Mouse (Mus musculus) E14TG2a.4 (cell line): ENCODE results near the gene Sdhc.

ENCODE experiments used
- CTCF ChIP-seq: conservative IDR thresholded peaks from 2 replicates; pipeline ENCODE4 v1.5.1; 2014; ENCODE audit warnings: low read length
- NANOG ChIP-seq: IDR thresholded peaks from 2 replicates; pipeline ENCODE4 v1.6.1; 2014; ENCODE audit warnings: borderline replicate concordance, low read length, mixed read lengths
- POU5F1 ChIP-seq: IDR thresholded peaks from 2 replicates; pipeline ENCODE4 v1.6.1; 2014; ENCODE audit warnings: low read length, borderline replicate concordance

GRCm38 (mm10) chr1:171156644-171157043, 6.2 kb upstream of the Sdhc start:
- TF ChIP-seq CTCF (no peak), POU5F1 (no peak), NANOG (no peak)
